Mouse (Mus musculus): Measurements from ENCODE around the gene Extl1.

Extl1 gene

DNA sequence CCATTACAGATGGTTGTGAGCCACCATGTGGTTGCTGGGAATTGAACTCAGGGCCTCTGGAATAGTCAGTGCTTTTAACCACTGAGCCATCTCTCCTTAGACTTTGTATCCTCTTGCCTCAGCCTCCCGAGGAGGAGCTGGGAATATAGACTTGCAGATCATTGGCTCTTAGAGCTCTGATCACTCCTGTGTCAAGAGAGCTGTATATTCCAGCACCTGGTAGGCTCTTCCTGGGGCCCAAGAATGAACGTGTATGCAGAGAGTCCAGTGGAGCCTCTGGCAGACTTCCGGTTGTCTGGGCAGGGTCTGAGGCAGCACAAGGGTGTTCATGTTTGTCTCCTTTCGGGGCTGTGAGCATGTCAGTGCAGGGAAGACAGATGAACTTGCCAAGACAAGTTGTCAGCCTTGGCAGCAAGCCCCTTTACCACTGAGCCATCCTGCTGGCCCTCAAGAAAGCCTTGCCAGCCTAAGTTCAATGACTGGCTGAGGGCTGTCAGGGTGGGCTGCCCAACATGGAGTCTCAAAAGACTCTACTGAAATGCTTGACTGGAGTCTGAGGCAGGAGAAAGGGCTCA is 69.5 kb downstream of the Extl1 start:
- in situ Hi-C loops (cut with MboI, MseI) = no loop called here

DNA sequence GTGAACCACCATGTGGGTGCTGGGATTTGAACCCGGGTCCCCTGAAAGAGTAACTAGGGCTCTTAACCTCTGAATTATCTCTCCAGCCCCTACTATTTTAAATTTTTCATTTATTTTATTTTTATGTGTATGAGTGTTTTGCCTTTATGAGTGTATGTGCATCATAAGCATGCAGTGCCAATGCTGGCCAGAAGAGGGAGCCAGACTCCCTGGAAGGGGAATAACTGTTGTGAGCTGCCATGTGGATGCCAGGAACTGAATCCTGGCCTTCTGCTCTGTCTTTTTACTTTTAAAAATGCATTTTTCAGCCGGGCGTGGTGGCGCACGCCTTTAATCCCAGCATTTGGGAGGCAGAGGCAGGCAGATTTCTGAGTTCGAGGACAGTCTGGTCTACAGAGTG is 70.7 kb downstream of the Extl1 start:
- in situ Hi-C loops (cut with MboI, MseI) = no loop called here

DNA sequence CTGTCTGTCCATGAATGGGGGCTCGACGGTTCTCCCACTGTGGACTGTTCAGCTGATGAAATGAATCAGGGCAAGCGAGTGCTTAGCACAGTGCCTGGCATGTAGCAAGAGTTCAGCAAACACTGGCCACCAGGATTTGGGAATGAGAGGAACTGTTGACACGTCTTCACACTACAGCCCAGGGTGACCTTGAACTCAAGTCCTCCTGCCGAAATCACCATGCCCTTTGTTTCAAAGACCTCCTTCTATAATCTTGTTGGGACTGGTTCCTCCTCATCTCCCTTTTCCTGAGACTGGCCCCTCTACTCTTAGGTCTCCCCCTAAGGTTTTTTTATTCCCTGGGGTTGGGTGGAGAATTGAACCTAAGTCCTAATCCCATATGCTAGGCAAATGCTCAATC is 71.3 kb downstream of the Extl1 start:
- in situ Hi-C loops (cut with MboI, MseI) = no loop called here

DNA sequence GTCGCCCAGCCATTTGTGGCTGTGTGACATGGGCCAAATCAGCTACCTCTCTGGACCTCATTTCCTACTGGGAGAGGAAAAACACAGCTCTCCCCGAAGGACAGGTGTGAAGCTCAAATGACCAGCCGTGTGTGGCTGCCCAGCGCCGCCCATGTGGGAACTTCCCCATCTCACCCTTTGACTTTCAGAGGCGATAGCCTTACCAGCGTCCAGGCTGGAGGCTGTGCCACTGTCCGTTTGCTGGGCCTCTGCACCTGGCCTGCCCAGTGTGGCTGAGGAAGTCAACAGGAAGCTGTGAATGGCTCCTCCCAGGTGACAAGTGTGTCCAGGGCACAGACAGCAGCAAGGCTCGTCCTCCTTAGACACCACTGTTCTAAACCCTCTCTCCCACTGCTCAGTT is 71.9 kb downstream of the Extl1 start:
- in situ Hi-C loops (cut with MboI, MseI) = no loop called here

DNA sequence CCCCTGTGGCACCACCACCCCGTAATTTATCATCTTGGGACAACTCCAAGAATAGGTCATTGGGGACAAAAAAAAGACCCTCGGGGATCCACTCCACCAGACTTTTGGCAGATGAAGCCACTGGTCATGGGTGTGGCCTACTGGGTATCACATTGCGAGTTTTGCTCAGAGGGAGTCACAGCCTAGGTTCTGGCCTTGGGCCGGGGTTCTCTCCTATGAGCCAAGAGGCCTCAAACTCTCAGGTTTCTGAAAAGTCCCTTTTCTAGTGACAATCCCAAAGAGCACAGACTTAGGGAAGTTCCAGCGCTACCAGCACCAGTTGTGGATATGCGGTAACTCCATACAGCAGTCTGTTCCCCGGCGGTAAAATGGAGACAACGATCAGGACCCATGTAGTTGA is 73.0 kb downstream of the Extl1 start:
- in situ Hi-C loops (cut with MboI, MseI) = no loop called here

DNA sequence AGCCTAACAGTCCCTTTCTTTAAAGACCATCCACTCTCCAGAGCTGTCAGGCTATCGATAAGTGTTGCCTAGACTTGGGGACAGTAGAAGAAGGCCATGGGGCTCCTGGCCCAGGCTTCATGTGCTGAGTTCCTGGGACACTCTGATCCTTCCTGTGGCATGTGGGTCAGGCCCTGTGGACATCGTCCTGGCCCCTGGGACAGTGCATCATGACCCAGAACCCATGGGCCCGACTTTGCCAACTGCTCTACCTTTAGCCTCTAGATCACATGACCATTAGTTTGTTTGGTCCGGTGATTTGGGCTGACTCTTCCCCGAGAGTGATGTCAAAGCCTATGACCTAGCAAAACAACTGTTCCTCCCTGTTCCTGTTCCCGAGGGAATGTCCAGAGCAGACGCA is 73.5 kb downstream of the Extl1 start:
- in situ Hi-C loops (cut with MboI, MseI) = no loop called here

DNA sequence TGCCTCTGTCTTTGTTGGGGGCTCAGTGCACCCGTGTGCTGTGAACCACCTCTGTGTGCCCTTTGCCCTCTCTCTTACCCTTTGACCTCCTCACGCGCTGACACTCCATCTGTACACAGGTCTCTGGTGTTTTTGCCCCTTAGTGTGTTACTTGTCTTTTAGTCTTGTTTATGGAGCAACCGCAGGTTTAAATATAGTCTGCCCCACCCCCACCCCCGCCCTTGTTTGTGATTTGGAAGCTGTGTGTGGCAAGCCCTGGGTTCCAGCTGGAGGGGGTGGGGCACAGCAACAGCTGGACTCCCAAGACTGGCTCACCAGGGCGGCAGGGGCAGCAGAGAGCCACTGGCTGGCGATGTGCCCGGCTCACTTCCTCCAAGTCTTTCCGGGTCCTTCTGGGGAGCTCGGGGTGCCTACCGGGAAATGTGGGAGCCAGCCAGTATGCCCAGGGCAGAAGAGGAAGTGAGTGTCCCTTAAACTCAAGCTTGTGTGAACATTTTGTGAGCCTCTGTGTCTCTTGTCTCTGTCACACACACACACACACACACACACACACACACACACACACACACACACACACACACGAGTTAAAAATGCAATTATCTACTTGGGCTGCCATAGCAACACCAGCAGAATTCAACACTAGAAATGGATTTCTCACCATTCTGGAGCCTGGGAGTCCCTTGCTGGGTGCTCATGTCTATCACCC is 76.1 kb downstream of the Extl1 start:
- in situ Hi-C loops (cut with MboI, MseI) = no loop called here

DNA sequence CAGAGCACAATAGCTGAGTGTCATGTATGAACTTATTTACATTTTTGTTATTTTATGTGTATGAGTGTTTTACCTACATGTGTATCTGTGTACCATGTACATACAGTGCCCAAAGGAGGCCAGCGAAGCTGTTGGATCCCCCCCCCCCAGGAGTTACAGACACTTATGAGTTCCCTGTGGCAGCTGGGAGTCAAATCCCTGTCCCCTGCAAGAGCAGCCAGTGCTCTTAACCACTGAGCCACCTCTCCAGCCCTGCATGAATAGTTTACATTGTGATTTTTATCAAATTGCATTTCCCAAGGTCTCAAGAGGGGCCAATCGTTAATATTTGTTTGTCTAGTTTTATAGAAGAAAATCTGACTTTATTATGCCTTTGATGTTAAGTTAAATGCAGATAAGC is 76.7 kb downstream of the Extl1 start:
- in situ Hi-C loops (cut with MboI, MseI) = no loop called here
